Mouse (Mus musculus) forebrain, postnatal 0 days (tissue): Measurements from ENCODE around the gene Fhit. TPM values are rescaled to one million over a fixed set of nuclear protein-coding genes. Genes with fewer than 3 reads are reported as not detected.

ENCODE experiments used
- ATAC-seq: fragments of 200-750 bp; cut with Nextera tagmentation; 2 replicates; pipeline ENCODE4 v1.8.0; 2017; ENCODE audit warnings: mild to moderate bottlenecking, moderate library complexity
- DNase-seq: peaks from one replicate; pipeline ENCODE4 v3.0.0-alpha.2; 2015
- H3K27ac ChIP-seq: fragments of 300-500 bp; sonication (generic); 2 replicates; pipeline ENCODE4 v1.5.1; 2014; ENCODE audit warnings: low read depth, mild to moderate bottlenecking, antibody characterized with exemption, low read length, moderate library complexity, mixed read lengths
- H3K27me3 ChIP-seq: fragments of 300-500 bp; sonication (generic); 2 replicates; pipeline ENCODE4 v1.6.1; 2014; ENCODE audit warnings: mild to moderate bottlenecking, low read length, mixed read lengths; ENCODE audit not compliant: insufficient read depth
- H3K36me3 ChIP-seq: fragments of 300-500 bp; sonication (generic); 2 replicates; pipeline ENCODE4 v1.6.1; 2014; ENCODE audit warnings: mild to moderate bottlenecking, moderate library complexity; ENCODE audit not compliant: insufficient read depth
- H3K4me1 ChIP-seq: fragments of 300-500 bp; sonication (generic); 2 replicates; pipeline ENCODE4 v1.6.1; 2014; ENCODE audit warnings: antibody characterized with exemption; ENCODE audit not compliant: insufficient read depth
- H3K4me2 ChIP-seq: fragments of 300-500 bp; sonication (generic); 2 replicates; pipeline ENCODE4 v1.6.1; 2014; ENCODE audit warnings: low read depth, mild to moderate bottlenecking, moderate library complexity
- H3K4me3 ChIP-seq: fragments of 300-500 bp; sonication (generic); 2 replicates; pipeline ENCODE4 v1.5.1; 2014; ENCODE audit warnings: low read depth, low read length, mixed read lengths
- H3K9ac ChIP-seq: fragments of 300-500 bp; sonication (generic); 2 replicates; pipeline ENCODE4 v1.6.1; 2014; ENCODE audit warnings: mild to moderate bottlenecking
- H3K9me3 ChIP-seq: fragments of 300-500 bp; sonication (generic); 2 replicates; pipeline ENCODE4 v1.6.1; 2016; ENCODE audit warnings: low read length
- CTCF ChIP-seq: sonication (generic); IDR thresholded peaks from 2 replicates; pipeline ENCODE4 v1.5.1; 2016; ENCODE audit warnings: antibody characterized with exemption, control low read depth, low read depth
- WGBS: fragments of 180-500 bp; shearing (Covaris S2); extraction: QIAGEN DNeasy Blood & Tissue Kit; methylation state at CpG from one replicate; pipeline ENCODE4 v1.1.7; 2014; 5-methylcytosine and 5-hydroxymethylcytosine counted together
- polyA plus RNA-seq: library from polyadenylated mRNA; unstranded; fragments of >200 nt; fragmentation: Nextera tagmentation; extraction: Ambion mirVana; gene quantifications from 2 replicates; pipeline ENCODE4 v1.2.1, GENCODE M21; 2015
- total RNA-seq: library from RNA; depleted of rRNA; stranded (reverse); fragments of >200 nt; gene quantifications from 2 replicates; pipeline ENCODE4 v1.2.3, GENCODE M21; 2014

Fhit gene
- total and polyA plus RNA-seq, 2 experiments from 2014 or later, result 8.0 to 8.9 TPM

GRCm38 (mm10) chr14:10482851-10483613 is 678.8 kb downstream of the Fhit start:
- DNase-seq (no peak), ATAC-seq (no peak)
- H3K27me3 ChIP-seq, result no peaks in the 10 kb centered on the region
- no peak overlapping the region for H3K9ac ChIP-seq
- H3K9me3 ChIP-seq, result no peaks in the 10 kb centered on the region
- no peak overlapping the region for H3K4me3 ChIP-seq
- TF ChIP-seq CTCF, result no peak
- H3K4me1 ChIP-seq, result no peaks in the 10 kb centered on the region
- no peak overlapping the region for H3K4me2 ChIP-seq
- H3K27ac ChIP-seq, result no peak overlapping the region
- 89% methylated on average over 3 of the region's 3 CpGs for WGBS
- H3K36me3 ChIP-seq, result no peaks in the 10 kb centered on the region

GRCm38 (mm10) chr14:10481370-10481769 is 680.5 kb downstream of the Fhit start:
- no peaks in the 10 kb centered on the region for H3K27me3 ChIP-seq
- DNase-seq, result no peak
- no peak for ATAC-seq
- H3K36me3 ChIP-seq, result no peaks in the 10 kb centered on the region
- H3K27ac ChIP-seq, result no peak overlapping the region
- no peak overlapping the region for H3K9ac ChIP-seq
- TF ChIP-seq CTCF, result no peak
- H3K9me3 ChIP-seq, result no peaks in the 10 kb centered on the region
- WGBS, result 63% methylated on average over 2 of the region's 2 CpGs
- H3K4me2 ChIP-seq, result no peak overlapping the region
- H3K4me3 ChIP-seq, result no peak overlapping the region
- no peaks in the 10 kb centered on the region for H3K4me1 ChIP-seq

DNA sequence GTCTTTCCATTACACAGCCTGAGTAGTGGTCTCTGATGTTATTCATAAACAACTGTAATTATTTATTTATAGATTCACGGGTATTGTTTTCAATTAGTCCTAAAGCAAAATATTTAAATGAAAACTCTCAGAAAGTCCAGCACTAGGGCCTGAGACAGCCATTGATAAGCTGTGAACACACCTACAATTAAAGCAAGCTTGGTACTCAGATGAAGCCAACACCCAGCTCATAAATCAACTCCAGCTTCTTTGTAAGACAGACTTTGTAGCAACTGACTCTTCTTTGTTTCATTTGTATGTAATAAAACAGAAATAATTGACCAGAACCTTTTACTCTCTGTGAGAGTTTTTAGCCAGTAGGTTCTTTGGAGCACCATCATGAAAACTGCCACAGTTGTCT is 681.2 kb downstream of the Fhit start:
- Histone ChIP-seq H3K27me3 (no peaks in the 10 kb centered on the region), H3K36me3 (no peaks in the 10 kb centered on the region), H3K4me1 (no peaks in the 10 kb centered on the region), H3K9ac (no peak overlapping the region), H3K4me2 (no peak overlapping the region), H3K27ac (no peak overlapping the region), H3K4me3 (no peak overlapping the region), H3K9me3 (no peaks in the 10 kb centered on the region)
- no peak for ATAC-seq
- no peak for TF ChIP-seq CTCF
- WGBS, result 92% methylated on average over 1 of the region's 1 CpGs
- DNase-seq, result no peak

DNA sequence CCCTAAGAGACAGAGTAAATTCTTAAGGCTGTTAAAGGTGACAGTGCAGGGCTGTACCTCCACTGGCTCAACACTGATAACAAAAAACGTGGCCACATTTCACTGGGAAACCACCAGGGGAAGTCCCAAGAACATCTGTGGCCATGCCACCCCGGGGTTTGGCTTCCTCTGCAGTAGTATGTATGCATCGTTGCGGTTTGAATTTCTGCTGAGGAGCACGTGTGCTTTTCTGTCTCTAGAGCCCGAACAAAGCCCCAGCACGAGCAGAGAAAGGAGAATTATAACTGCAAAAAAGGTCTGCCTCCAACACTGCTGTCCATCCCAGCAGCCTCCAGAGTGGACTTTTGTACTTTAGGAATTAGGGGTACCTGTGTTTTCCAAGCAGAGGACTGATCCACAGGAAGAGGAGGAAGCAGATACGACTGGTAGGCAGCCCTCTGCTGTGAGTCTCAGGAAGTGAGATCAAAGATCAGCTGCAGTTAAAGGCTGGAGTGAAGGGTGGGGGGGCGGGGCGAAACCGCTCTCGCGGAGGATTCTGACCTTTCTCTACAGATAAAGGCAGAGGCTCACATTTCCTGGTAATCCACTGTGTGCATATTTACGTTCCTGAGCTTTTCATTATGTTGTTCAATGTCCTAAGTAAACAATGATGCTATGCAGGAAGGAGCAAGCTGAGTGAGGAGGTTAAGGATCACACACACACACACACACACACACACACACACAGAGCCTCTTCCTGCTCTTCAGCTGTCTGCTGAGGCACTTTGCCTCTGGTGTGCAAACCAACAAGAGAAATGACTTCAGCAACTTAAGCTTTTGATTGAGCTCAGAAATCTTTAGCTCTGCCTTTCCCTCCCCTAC is 708.6 kb downstream of the Fhit start:
- peak; percentile 90 for ATAC-seq
- no peaks in the 10 kb centered on the region for H3K36me3 ChIP-seq
- H3K4me2 ChIP-seq, result peak overlapping the region; percentile 33
- no peaks in the 10 kb centered on the region for H3K9me3 ChIP-seq
- peak; percentile 40 for DNase-seq
- H3K4me3 ChIP-seq, result peak overlapping the region; percentile 18
- H3K27ac ChIP-seq, result no peak overlapping the region
- no peaks in the 10 kb centered on the region for H3K27me3 ChIP-seq
- 0 out of 2 replicates have a peak overlapping the region, but pooled peaks have one; percentile 22 for H3K9ac ChIP-seq
- no peaks in the 10 kb centered on the region for H3K4me1 ChIP-seq
- TF ChIP-seq CTCF, result no peak
- WGBS, result 16% methylated on average over 14 of the region's 14 CpGs

GRCm38 (mm10) chr14:10452234-10452633 is 709.6 kb downstream of the Fhit start:
- 63% methylated on average over 5 of the region's 5 CpGs for WGBS
- no peak for TF ChIP-seq CTCF

GRCm38 (mm10) chr14:10445360-10445759 is 716.5 kb downstream of the Fhit start:
- Histone ChIP-seq H3K36me3 (no peaks in the 10 kb centered on the region), H3K4me1 (no peaks in the 10 kb centered on the region), H3K9ac (no peak overlapping the region), H3K27me3 (no peaks in the 10 kb centered on the region), H3K4me3 (no peak overlapping the region), H3K27ac (no peak overlapping the region), H3K4me2 (no peak overlapping the region), H3K9me3 (no peaks in the 10 kb centered on the region)
- ATAC-seq, result no peak
- no peak for DNase-seq
- no peak for TF ChIP-seq CTCF

More at GRCm38 (mm10) chr14:10452234-10452633, 709.6 kb downstream of the Fhit start:
- no peak overlapping the region for H3K27ac ChIP-seq
- H3K4me3 ChIP-seq, result no peak overlapping the region
- no peak overlapping the region for H3K4me2 ChIP-seq
- H3K27me3 ChIP-seq, result no peaks in the 10 kb centered on the region
- H3K36me3 ChIP-seq, result no peaks in the 10 kb centered on the region
- no peaks in the 10 kb centered on the region for H3K9me3 ChIP-seq
- DNase-seq, result no peak
- no peaks in the 10 kb centered on the region for H3K4me1 ChIP-seq
- no peak overlapping the region for H3K9ac ChIP-seq
- ATAC-seq, result no peak
